Mouse (Mus musculus): ENCODE measurements at regions not wholly inside any gene's neighbourhood (a gene's known extent, or its start where the extent isn't known, plus 50 kb on each side); places are given as distances from the start of the nearest gene placed in this dataset.

DNA sequence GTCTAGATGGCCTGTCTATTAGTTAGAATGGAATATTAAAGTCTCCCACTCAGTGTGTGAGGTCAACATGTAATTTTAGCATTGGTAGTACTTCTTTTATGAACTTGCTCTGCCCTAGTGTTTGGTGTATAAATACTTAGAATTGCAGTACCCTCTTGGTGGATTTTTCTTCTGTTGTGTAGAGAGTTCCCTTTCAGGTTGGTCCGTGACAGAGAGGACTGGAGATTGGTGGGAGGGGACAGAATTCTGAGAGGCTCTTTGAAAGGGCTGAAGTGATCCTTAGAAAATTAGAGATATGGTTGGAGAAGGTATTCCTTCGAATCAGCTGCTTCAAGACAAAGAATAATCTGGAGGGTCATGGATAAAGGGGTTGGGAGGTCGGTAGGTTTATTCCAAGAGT, 230.3 kb upstream of the 4930583I09Rik start:
- Histone ChIP-seq H3K27me3 (ENCODE audit: control insufficient read depth, insufficient read depth, low read length) (no peaks in the 10 kb centered on the region), H3K27ac (ENCODE audit: low read depth, low read length) (no peak overlapping the region), H3K9me3 (ENCODE audit: control insufficient read depth, low read length) (no peaks in the 10 kb centered on the region), H3K9ac (ENCODE audit: low read length) (no peak overlapping the region), H3K4me1 (ENCODE audit: control insufficient read depth, insufficient read depth, low read length) (no peaks in the 10 kb centered on the region), H3K4me3 (ENCODE audit: low read depth, low read length) (no peak overlapping the region), H3K4me2 (no peak overlapping the region), H3K36me3 (ENCODE audit: control insufficient read depth, insufficient read depth, low read length) (no peaks in the 10 kb centered on the region)
- ATAC-seq (ENCODE audit: low FRiP score) (no peak), DNase-seq (ENCODE audit: low spot score, missing footprints) (no peak)
- 73% methylated on average over 3 of the region's 3 CpGs for WGBS

DNA sequence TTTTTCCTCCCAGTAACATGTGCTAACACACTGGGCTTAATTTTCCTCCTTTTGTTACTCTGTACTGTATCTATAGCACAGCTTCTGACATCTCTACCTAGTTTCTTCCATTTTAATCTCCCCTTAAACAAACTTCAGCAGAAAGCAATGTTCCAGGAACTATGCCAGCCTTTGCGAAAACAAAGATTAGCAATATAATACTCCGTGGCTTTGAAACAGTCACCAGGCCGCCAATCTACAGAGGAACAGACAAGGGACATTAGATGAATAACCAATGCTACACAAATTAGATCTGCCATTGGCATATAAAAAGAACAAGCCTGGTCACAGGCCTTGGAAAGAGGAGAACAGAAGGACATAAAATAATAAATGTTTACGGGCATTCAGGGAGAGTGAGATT, 220.2 kb upstream of the 4930583I09Rik start:
- ATAC-seq (ENCODE audit: low FRiP score) = no peak
- H3K27me3 ChIP-seq (ENCODE audit: control insufficient read depth, insufficient read depth, low read length) = no peaks in the 10 kb centered on the region
- no peak for DNase-seq (ENCODE audit: low spot score, missing footprints)
- no peaks in the 10 kb centered on the region for H3K4me1 ChIP-seq (ENCODE audit: control insufficient read depth, insufficient read depth, low read length)
- no peaks in the 10 kb centered on the region for H3K36me3 ChIP-seq (ENCODE audit: control insufficient read depth, insufficient read depth, low read length)
- WGBS = 82% methylated on average over 4 of the region's 4 CpGs
- no peak overlapping the region for H3K4me3 ChIP-seq (ENCODE audit: low read depth, low read length)
- no peak overlapping the region for H3K4me2 ChIP-seq
- H3K27ac ChIP-seq (ENCODE audit: low read depth, low read length) = no peak overlapping the region
- no peaks in the 10 kb centered on the region for H3K9me3 ChIP-seq (ENCODE audit: control insufficient read depth, low read length)
- H3K9ac ChIP-seq (ENCODE audit: low read length) = no peak overlapping the region

DNA sequence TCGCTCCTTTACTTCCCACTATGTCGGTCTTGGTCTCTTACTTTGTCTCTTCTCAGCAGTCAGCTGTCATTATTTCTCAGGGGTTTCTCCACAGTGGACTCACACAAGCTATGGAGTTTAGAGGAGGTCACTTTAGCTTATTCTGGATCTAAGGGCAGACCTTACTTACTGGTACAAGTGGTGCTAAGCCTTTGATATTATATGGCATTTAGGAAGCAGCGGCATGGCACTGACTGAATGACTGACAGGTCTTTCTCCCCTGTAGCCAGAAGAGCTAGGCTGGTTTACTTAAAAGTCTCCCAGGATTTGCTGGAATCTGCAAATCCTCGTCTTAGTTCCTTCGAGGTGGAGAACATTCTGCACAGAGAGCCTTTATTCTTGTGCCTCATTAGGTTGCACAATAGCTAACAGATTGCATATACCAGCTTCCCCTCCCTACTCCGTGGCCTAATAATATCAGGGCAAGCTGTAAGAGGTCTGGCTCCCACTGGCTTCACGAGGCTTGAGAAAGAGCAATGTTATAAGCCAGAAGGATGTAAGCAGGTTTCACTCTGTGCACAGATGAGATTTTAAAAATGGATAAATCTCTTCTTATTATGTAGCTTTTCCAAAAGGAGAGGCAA, 214.1 kb upstream of the 4930583I09Rik start:
- no peaks in the 10 kb centered on the region for H3K9me3 ChIP-seq (ENCODE audit: control insufficient read depth, low read length)
- H3K4me2 ChIP-seq = no peak overlapping the region
- WGBS = 51% methylated on average over 7 of the region's 7 CpGs
- H3K4me1 ChIP-seq (ENCODE audit: control insufficient read depth, insufficient read depth, low read length) = no peaks in the 10 kb centered on the region
- H3K27ac ChIP-seq (ENCODE audit: low read depth, low read length) = no peak overlapping the region
- H3K4me3 ChIP-seq (ENCODE audit: low read depth, low read length) = no peak overlapping the region
- ATAC-seq (ENCODE audit: low FRiP score) (no peak), DNase-seq (ENCODE audit: low spot score, missing footprints) (no peak)
- no peak overlapping the region for H3K9ac ChIP-seq (ENCODE audit: low read length)
- H3K36me3 ChIP-seq (ENCODE audit: control insufficient read depth, insufficient read depth, low read length) = no peaks in the 10 kb centered on the region
- no peaks in the 10 kb centered on the region for H3K27me3 ChIP-seq (ENCODE audit: control insufficient read depth, insufficient read depth, low read length)

DNA sequence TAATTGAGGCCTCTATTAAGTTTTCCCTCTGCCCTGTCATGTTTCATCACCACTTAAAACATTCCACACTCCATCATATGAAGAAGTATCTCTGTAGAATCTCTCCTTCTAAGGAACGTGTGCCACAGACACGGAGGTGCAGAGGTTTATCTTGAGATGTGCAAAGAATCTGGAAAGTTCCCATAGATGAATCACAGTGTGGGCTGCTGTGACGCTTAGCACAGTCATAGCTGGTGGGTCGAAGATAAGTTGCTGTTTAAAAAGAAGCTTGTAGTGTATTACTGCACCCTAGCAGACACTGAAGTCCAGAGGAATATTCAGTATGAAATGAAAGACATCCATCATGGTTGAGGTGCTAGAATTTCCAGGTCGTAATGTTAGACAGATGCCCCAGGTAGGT, 179.9 kb upstream of the 4930583I09Rik start:
- ATAC-seq (ENCODE audit: low FRiP score) (no peak), DNase-seq (ENCODE audit: low spot score, missing footprints) (no peak)
- H3K4me1 ChIP-seq (ENCODE audit: control insufficient read depth, insufficient read depth, low read length) = no peaks in the 10 kb centered on the region
- H3K27me3 ChIP-seq (ENCODE audit: control insufficient read depth, insufficient read depth, low read length) = no peaks in the 10 kb centered on the region
- H3K36me3 ChIP-seq (ENCODE audit: control insufficient read depth, insufficient read depth, low read length) = no peaks in the 10 kb centered on the region
- WGBS = 89% methylated on average over 5 of the region's 5 CpGs
- H3K9me3 ChIP-seq (ENCODE audit: control insufficient read depth, low read length) = no peaks in the 10 kb centered on the region
- H3K9ac ChIP-seq (ENCODE audit: low read length) = no peak overlapping the region
- no peak overlapping the region for H3K4me3 ChIP-seq (ENCODE audit: low read depth, low read length)
- no peak overlapping the region for H3K27ac ChIP-seq (ENCODE audit: low read depth, low read length)
- H3K4me2 ChIP-seq = no peak overlapping the region

DNA sequence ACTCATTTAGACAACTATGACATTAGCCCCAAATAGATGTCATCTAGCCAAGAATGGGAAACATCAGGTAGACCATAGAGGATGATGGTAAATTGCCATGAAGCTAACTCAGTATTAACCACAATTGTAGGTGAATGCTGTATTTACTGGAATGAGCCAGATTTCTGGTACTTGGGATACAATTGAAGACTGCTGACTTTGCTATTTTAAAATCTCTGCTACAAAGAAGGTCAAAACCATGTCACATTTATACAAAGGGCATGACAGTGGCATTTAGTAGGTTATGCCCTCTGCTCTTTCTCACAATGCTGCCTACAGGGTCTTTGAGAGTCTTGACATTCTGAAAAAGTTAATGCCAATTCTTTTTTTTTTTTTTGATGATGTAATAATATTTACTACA, 178.8 kb upstream of the 4930583I09Rik start:
- H3K4me2 ChIP-seq = no peak overlapping the region
- ATAC-seq (ENCODE audit: low FRiP score) (no peak), DNase-seq (ENCODE audit: low spot score, missing footprints) (no peak)
- H3K9ac ChIP-seq (ENCODE audit: low read length) = no peak overlapping the region
- no peaks in the 10 kb centered on the region for H3K36me3 ChIP-seq (ENCODE audit: control insufficient read depth, insufficient read depth, low read length)
- no peaks in the 10 kb centered on the region for H3K9me3 ChIP-seq (ENCODE audit: control insufficient read depth, low read length)
- no peak overlapping the region for H3K27ac ChIP-seq (ENCODE audit: low read depth, low read length)
- H3K27me3 ChIP-seq (ENCODE audit: control insufficient read depth, insufficient read depth, low read length) = no peaks in the 10 kb centered on the region
- no peaks in the 10 kb centered on the region for H3K4me1 ChIP-seq (ENCODE audit: control insufficient read depth, insufficient read depth, low read length)
- no peak overlapping the region for H3K4me3 ChIP-seq (ENCODE audit: low read depth, low read length)

DNA sequence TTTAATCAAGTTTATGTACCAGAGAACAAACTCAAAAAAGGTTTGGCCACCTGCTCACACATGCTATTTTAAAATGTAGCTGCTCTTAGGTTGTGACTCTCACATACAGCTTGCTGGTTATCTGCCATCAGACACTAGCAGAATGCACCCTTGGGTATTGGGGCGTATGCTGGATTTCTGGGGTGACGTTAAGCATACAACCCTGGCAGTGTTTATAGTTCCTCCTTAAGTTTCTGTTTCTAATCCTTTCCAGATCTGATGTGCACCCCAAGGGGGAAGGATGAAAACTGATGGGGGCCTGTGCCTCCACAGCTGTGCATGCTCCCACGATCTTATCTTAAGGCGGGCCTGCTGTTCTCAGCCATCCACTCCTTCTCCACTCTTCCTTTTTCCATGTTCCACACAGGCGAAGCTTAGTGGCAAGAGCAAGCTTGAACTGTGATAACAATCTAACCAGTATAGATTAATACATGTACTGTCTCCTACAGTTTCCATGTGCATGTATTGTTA, 164.8 kb upstream of the 4930583I09Rik start:
- DNase-seq (ENCODE audit: low spot score, missing footprints) = no peak
- WGBS = 86% methylated on average over 5 of the region's 5 CpGs

DNA sequence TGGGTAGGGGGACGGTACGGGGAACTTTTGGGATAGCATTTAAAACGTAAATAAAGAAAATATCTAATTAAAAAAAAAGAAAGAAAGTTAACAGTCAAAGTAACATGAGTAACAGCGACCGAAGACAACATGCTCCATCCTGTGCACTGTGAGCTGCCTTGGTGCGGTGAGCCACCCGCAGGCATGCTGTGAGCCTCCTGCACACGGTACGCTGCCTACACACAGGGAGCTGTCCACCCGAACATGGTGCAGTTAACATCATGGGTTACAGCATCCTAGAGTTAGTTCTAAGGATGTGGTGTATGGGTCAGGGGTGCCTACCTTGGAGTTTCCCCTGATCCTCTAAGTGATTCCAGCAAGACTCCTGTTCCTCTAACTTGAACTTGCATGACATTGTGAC, 158.6 kb upstream of the 4930583I09Rik start:
- DNase-seq (ENCODE audit: low spot score, missing footprints) = no peak
- Histone ChIP-seq H3K27ac (ENCODE audit: low read depth, low read length) (no peak overlapping the region), H3K9me3 (ENCODE audit: control insufficient read depth, low read length) (no peaks in the 10 kb centered on the region), H3K9ac (ENCODE audit: low read length) (no peak overlapping the region), H3K27me3 (ENCODE audit: control insufficient read depth, insufficient read depth, low read length) (no peaks in the 10 kb centered on the region), H3K4me3 (ENCODE audit: low read depth, low read length) (no peak overlapping the region), H3K4me1 (ENCODE audit: control insufficient read depth, insufficient read depth, low read length) (no peaks in the 10 kb centered on the region), H3K4me2 (no peak overlapping the region), H3K36me3 (ENCODE audit: control insufficient read depth, insufficient read depth, low read length) (no peaks in the 10 kb centered on the region)
- WGBS = 89% methylated on average over 10 of the region's 10 CpGs
- no peak for ATAC-seq (ENCODE audit: low FRiP score)

More for the DNA sequence above, 164.8 kb upstream of the 4930583I09Rik start:
- H3K4me2 ChIP-seq = no peak overlapping the region
- no peak for ATAC-seq (ENCODE audit: low FRiP score)
- H3K27me3 ChIP-seq (ENCODE audit: control insufficient read depth, insufficient read depth, low read length) = no peaks in the 10 kb centered on the region
- no peaks in the 10 kb centered on the region for H3K4me1 ChIP-seq (ENCODE audit: control insufficient read depth, insufficient read depth, low read length)
- no peaks in the 10 kb centered on the region for H3K36me3 ChIP-seq (ENCODE audit: control insufficient read depth, insufficient read depth, low read length)
- no peaks in the 10 kb centered on the region for H3K9me3 ChIP-seq (ENCODE audit: control insufficient read depth, low read length)
- no peak overlapping the region for H3K27ac ChIP-seq (ENCODE audit: low read depth, low read length)
- no peak overlapping the region for H3K9ac ChIP-seq (ENCODE audit: low read length)
- no peak overlapping the region for H3K4me3 ChIP-seq (ENCODE audit: low read depth, low read length)

DNA sequence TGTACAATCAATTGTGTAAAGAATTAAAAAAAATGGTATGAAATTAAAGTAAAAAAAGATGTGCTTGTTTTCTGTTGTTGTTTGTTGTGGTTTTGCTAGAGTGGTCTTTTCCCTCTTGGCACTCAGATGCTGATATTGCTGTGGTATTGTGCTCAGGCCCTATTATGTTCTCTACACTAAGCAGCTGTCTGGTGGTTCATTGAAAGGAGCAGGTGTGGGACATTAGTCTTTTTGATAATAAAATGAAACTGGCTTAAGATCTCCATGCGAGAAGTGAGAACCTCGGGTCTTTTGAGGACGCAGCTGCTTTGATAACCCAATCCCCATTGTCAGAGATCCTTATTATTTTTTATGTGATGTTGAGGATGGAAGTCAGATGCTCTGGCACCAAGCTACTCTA, 155.4 kb upstream of the 4930583I09Rik start:
- no peaks in the 10 kb centered on the region for H3K4me1 ChIP-seq (ENCODE audit: control insufficient read depth, insufficient read depth, low read length)
- ATAC-seq (ENCODE audit: low FRiP score) (no peak), DNase-seq (ENCODE audit: low spot score, missing footprints) (no peak)
- H3K27ac ChIP-seq (ENCODE audit: low read depth, low read length) = no peak overlapping the region
- no peaks in the 10 kb centered on the region for H3K36me3 ChIP-seq (ENCODE audit: control insufficient read depth, insufficient read depth, low read length)
- no peak overlapping the region for H3K9ac ChIP-seq (ENCODE audit: low read length)
- no peak overlapping the region for H3K4me2 ChIP-seq
- H3K4me3 ChIP-seq (ENCODE audit: low read depth, low read length) = no peak overlapping the region
- no peaks in the 10 kb centered on the region for H3K9me3 ChIP-seq (ENCODE audit: control insufficient read depth, low read length)
- no peaks in the 10 kb centered on the region for H3K27me3 ChIP-seq (ENCODE audit: control insufficient read depth, insufficient read depth, low read length)
- WGBS = 67% methylated on average over 3 of the region's 3 CpGs

DNA sequence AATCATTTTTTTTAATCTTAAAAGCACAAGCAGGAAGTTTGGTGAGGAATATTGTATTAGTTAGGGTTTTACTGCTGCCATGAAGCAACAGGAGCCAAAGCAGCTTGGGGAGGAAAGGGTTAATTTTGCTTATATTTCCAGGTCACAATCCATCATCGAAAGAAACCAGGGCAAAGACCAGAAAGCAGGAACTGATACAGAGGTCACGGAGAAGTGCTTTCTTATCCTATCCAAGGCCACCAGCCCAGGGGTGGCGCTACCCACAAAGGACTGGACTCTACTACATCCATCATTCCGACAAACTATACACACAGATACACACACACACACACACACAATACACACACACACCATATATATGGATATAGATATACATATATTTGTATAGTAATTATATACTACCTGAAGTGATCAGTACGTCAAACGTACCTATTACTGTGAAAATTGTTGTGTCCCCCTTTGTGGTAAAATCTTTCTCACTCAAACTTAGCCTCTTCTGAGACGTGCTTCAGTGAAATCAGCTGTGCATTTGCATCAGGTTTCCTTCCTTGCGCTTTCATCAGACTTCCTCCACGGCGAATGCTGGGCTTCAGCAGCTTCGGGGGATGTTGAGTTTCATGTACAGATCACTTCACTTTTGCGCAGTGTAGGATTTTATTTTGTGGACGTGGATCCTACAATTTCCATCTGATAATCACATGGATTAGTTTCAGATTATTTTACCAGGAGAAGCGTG, 148.6 kb upstream of the 4930583I09Rik start:
- Histone ChIP-seq H3K9ac (ENCODE audit: low read length) (no peak overlapping the region), H3K9me3 (ENCODE audit: control insufficient read depth, low read length) (no peaks in the 10 kb centered on the region), H3K4me1 (ENCODE audit: control insufficient read depth, insufficient read depth, low read length) (no peaks in the 10 kb centered on the region), H3K4me3 (ENCODE audit: low read depth, low read length) (no peak overlapping the region), H3K4me2 (no peak overlapping the region), H3K36me3 (ENCODE audit: control insufficient read depth, insufficient read depth, low read length) (no peaks in the 10 kb centered on the region), H3K27me3 (ENCODE audit: control insufficient read depth, insufficient read depth, low read length) (no peaks in the 10 kb centered on the region), H3K27ac (ENCODE audit: low read depth, low read length) (no peak overlapping the region)
- 82% methylated on average over 14 of the region's 14 CpGs for WGBS
- ATAC-seq (ENCODE audit: low FRiP score) = no peak
- DNase-seq (ENCODE audit: low spot score, missing footprints) = no peak
